Mouse (Mus musculus) MEL (cell line): ENCODE measurements around the gene Brms1. TPM values are rescaled to one million over a fixed set of nuclear protein-coding genes. Genes with fewer than 3 reads are reported as not detected.

Experiments used
- DNase-seq: peaks from one replicate; pipeline ENCODE4 v3.0.0; 2011; ENCODE audit warnings: low read depth, low spot score
- H3K27ac ChIP-seq: 2 replicates; pipeline ENCODE4 v1.5.1; 2012; ENCODE audit warnings: low read depth, mild to moderate bottlenecking, control low read depth, low read length, moderate library complexity; ENCODE audit not compliant: control insufficient read depth
- H3K27me3 ChIP-seq, 2 experiments: fragments of 150-350 bp in 1 of 2; sonication (generic) in 1 of 2; 2 replicates each; pipeline ENCODE4 v1.6.1; 2012; ENCODE audit warnings: low read length in 2 of 2, mild to moderate bottlenecking in 2 of 2, improper control_type of control experiment in 1 of 2, moderate library complexity in 1 of 2; ENCODE audit not compliant: insufficient read depth in 2 of 2, control insufficient read depth in 1 of 2
- H3K36me3 ChIP-seq, 2 experiments: 2 replicates each; pipeline ENCODE4 v1.6.1; 2012 to 2014; ENCODE audit warnings: low read length in 2 of 2, improper control_type of control experiment in 1 of 2, inconsistent platforms in 1 of 2, mild to moderate bottlenecking in 1 of 2; ENCODE audit not compliant: insufficient read depth in 2 of 2, control insufficient read depth in 1 of 2
- H3K4me1 ChIP-seq, 2 experiments: fragments of 150-350 bp in 1 of 2; sonication (generic) in 1 of 2; 2 replicates each; pipeline ENCODE4 v1.6.1; 2012; ENCODE audit warnings: low read length in 2 of 2, improper control_type of control experiment in 1 of 2, mild to moderate bottlenecking in 1 of 2; ENCODE audit not compliant: insufficient read depth in 2 of 2, control insufficient read depth in 1 of 2
- H3K4me3 ChIP-seq, 2 experiments: fragments of 150-350 bp in 1 of 2; sonication (generic) in 1 of 2; 2 replicates each; pipeline ENCODE4 v1.5.1; 2012; ENCODE audit warnings: low read depth in 2 of 2, low read length in 2 of 2, mild to moderate bottlenecking in 2 of 2, moderate library complexity in 2 of 2, control low read depth in 1 of 2, improper control_type of control experiment in 1 of 2; ENCODE audit not compliant: control insufficient read depth in 1 of 2, insufficient read depth in 1 of 2
- H3K79me2 ChIP-seq: 2 replicates; pipeline ENCODE4 v1.6.1; 2012; ENCODE audit warnings: mild to moderate bottlenecking, low read length, moderate library complexity; ENCODE audit not compliant: control insufficient read depth, poor library complexity, insufficient read depth
- H3K9ac ChIP-seq: 2 replicates; pipeline ENCODE4 v1.6.1; 2012; ENCODE audit warnings: low read depth, mild to moderate bottlenecking, control low read depth, low read length, moderate library complexity; ENCODE audit not compliant: control insufficient read depth, poor library complexity, severe bottlenecking
- H3K9me3 ChIP-seq: fragments of 150-350 bp; sonication (generic); replicated peaks from 2 replicates; pipeline ENCODE4 v1.6.1; 2012; ENCODE audit warnings: mild to moderate bottlenecking, low read length, improper control_type of control experiment, moderate library complexity; ENCODE audit not compliant: insufficient read depth
- BHLHE40 ChIP-seq: IDR thresholded peaks from 2 replicates; pipeline ENCODE4 v1.6.1; 2012; ENCODE audit warnings: low read depth, mild to moderate bottlenecking, inconsistent platforms, low read length, improper control_type of control experiment, borderline replicate concordance
- CHD2 ChIP-seq: IDR thresholded peaks from 2 replicates; pipeline ENCODE4 v1.6.1; 2011; ENCODE audit warnings: low read length, improper control_type of control experiment
- CTCF ChIP-seq, 3 experiments: IDR thresholded peaks in 2 of 3; conservative IDR thresholded peaks in 1 of 3; 2 replicates each; pipeline ENCODE4 v1.5.1; 2011 to 2012; ENCODE audit warnings: low read length in 3 of 3, low read depth in 2 of 3, mild to moderate bottlenecking in 2 of 3, improper control_type of control experiment in 1 of 3, inconsistent platforms in 1 of 3, mixed read lengths in 1 of 3, moderate library complexity in 1 of 3; ENCODE audit not compliant: control insufficient read depth in 1 of 3, insufficient read depth in 1 of 3, poor library complexity in 1 of 3, severe bottlenecking in 1 of 3
- EP300 ChIP-seq, 2 experiments: IDR thresholded peaks; 2 replicates each; pipeline ENCODE4 v1.6.1; 2011; ENCODE audit warnings: improper control_type of control experiment in 2 of 2, low read length in 2 of 2, low read depth in 1 of 2, mild to moderate bottlenecking in 1 of 2
- GABPA ChIP-seq: IDR thresholded peaks from 2 replicates; pipeline ENCODE4 v1.6.1; 2012; ENCODE audit warnings: low read depth, mild to moderate bottlenecking, inconsistent platforms, low read length, improper control_type of control experiment, moderate library complexity
- GATA1 ChIP-seq: IDR thresholded peaks from 2 replicates; pipeline ENCODE4 v1.6.1; 2011; ENCODE audit warnings: low read depth, low read length, improper control_type of control experiment
- HCFC1 ChIP-seq: IDR thresholded peaks from 2 replicates; pipeline ENCODE4 v1.6.1; 2012; ENCODE audit warnings: low read depth, mild to moderate bottlenecking, inconsistent platforms, low read length, improper control_type of control experiment, moderate library complexity
- JUND ChIP-seq: IDR thresholded peaks from 2 replicates; pipeline ENCODE4 v1.6.1; 2011; ENCODE audit warnings: low read depth, mild to moderate bottlenecking, improper control_type of control experiment, low read length
- KAT2A ChIP-seq: conservative IDR thresholded peaks from 2 replicates; pipeline ENCODE4 v1.6.1; 2012; ENCODE audit warnings: low read depth, low read length, improper control_type of control experiment, inconsistent platforms
- MAZ ChIP-seq: IDR thresholded peaks from 2 replicates; pipeline ENCODE4 v1.6.1; 2012; ENCODE audit warnings: low read depth, mild to moderate bottlenecking, inconsistent platforms, low read length, improper control_type of control experiment
- MEF2A ChIP-seq: IDR thresholded peaks from 2 replicates; pipeline ENCODE4 v1.6.1; 2014; ENCODE audit warnings: low read depth, mild to moderate bottlenecking, inconsistent platforms, low read length, improper control_type of control experiment; ENCODE audit not compliant: poor library complexity, insufficient replicate concordance, severe bottlenecking; ENCODE audit errors: extremely low read depth
- MXI1 ChIP-seq: IDR thresholded peaks from 2 replicates; pipeline ENCODE4 v1.6.1; 2011; ENCODE audit warnings: mild to moderate bottlenecking, low read depth, low read length, improper control_type of control experiment
- MYB ChIP-seq: IDR thresholded peaks from 2 replicates; pipeline ENCODE4 v1.6.1; 2011; ENCODE audit warnings: mild to moderate bottlenecking, low read depth, low read length, improper control_type of control experiment
- POLR2A ChIP-seq, 2 experiments: IDR thresholded peaks; 2 replicates each; pipeline ENCODE4 v1.6.1; 2011 to 2012; ENCODE audit warnings: low read length in 2 of 2, mild to moderate bottlenecking in 2 of 2, control low read depth in 1 of 2, improper control_type of control experiment in 1 of 2, low read depth in 1 of 2, moderate library complexity in 1 of 2; ENCODE audit not compliant: control insufficient read depth in 1 of 2, insufficient read depth in 1 of 2, poor library complexity in 1 of 2
- POLR2AphosphoS2 ChIP-seq: IDR thresholded peaks from 2 replicates; pipeline ENCODE4 v1.6.1; 2011; ENCODE audit warnings: low read length, improper control_type of control experiment
- POLR2AphosphoS5 ChIP-seq: IDR thresholded peaks from 2 replicates; pipeline ENCODE4 v1.6.1; 2012; ENCODE audit warnings: low read depth, borderline replicate concordance, mild to moderate bottlenecking, inconsistent platforms, low read length, moderate library complexity, mixed read lengths
- RCOR1 ChIP-seq: IDR thresholded peaks from 2 replicates; pipeline ENCODE4 v1.6.1; 2012; ENCODE audit warnings: low read depth, mild to moderate bottlenecking, inconsistent platforms, low read length, improper control_type of control experiment
- SIN3A ChIP-seq: IDR thresholded peaks from 2 replicates; pipeline ENCODE4 v1.6.1; 2012; ENCODE audit warnings: low read length, improper control_type of control experiment, inconsistent platforms
- SMC3 ChIP-seq: IDR thresholded peaks from 2 replicates; pipeline ENCODE4 v1.6.1; 2011; ENCODE audit warnings: low read depth, low read length, improper control_type of control experiment
- TAL1 ChIP-seq: IDR thresholded peaks from 2 replicates; pipeline ENCODE4 v1.6.1; 2012; ENCODE audit warnings: mild to moderate bottlenecking, inconsistent platforms, low read length, moderate library complexity, mixed read lengths
- TBP ChIP-seq: IDR thresholded peaks from 2 replicates; pipeline ENCODE4 v1.8.0; 2011; ENCODE audit warnings: low read depth, low read length, improper control_type of control experiment
- TCF12 ChIP-seq: IDR thresholded peaks from 2 replicates; pipeline ENCODE4 v1.6.1; 2014; ENCODE audit warnings: low read depth, mild to moderate bottlenecking, inconsistent platforms, low read length, improper control_type of control experiment, moderate library complexity
- UBTF ChIP-seq: IDR thresholded peaks from 2 replicates; pipeline ENCODE4 v1.6.1; 2012; ENCODE audit warnings: low read depth, mild to moderate bottlenecking, inconsistent platforms, low read length, improper control_type of control experiment, moderate library complexity, borderline replicate concordance; ENCODE audit not compliant: insufficient read depth
- USF1 ChIP-seq: IDR thresholded peaks from 2 replicates; pipeline ENCODE4 v1.6.1; 2014; ENCODE audit warnings: low read depth, mild to moderate bottlenecking, inconsistent platforms, low read length, improper control_type of control experiment, moderate library complexity
- ZKSCAN1 ChIP-seq: IDR thresholded peaks from 2 replicates; pipeline ENCODE4 v1.6.1; 2012; ENCODE audit warnings: low read depth, mild to moderate bottlenecking, inconsistent platforms, low read length, improper control_type of control experiment, moderate library complexity
- ZNF384 ChIP-seq: IDR thresholded peaks from 2 replicates; pipeline ENCODE4 v1.6.1; 2012; ENCODE audit warnings: low read depth, mild to moderate bottlenecking, inconsistent platforms, low read length, improper control_type of control experiment
- polyA plus RNA-seq, 2 experiments: library from polyadenylated mRNA; stranded (reverse) in 1 of 2; unstranded in 1 of 2; fragments of >175 nt in 1 of 2; fragments of >200 nt in 1 of 2; gene quantifications; 2 replicates each; pipeline versions ENCODE4 v1.2.1 to v1.2.4; 2012; ENCODE audit warnings: low replicate concordance in 2 of 2, low read depth in 1 of 2; ENCODE audit not compliant: insufficient read length in 2 of 2, insufficient read depth in 1 of 2, missing spikeins in 1 of 2
- total RNA-seq: library from RNA; depleted of rRNA; stranded (reverse); fragments of 300-350 nt; gene quantifications from 2 replicates; pipeline ENCODE4 v1.2.3, GENCODE M21; 2012

The Brms1 gene
- total and polyA plus RNA-seq, 3 experiments, result 29.6 to 78.6 TPM; not detected in 1

GRCm38 (mm10) chr19:5071545-5072369 is 30.6 kb downstream of the Brms1 start (continued):
- TF ChIP-seq MEF2A (no peak), MYB (no peak)

- Histone ChIP-seq H3K36me3 (no peaks in the 10 kb centered on the region), H3K27me3 (no peaks in the 10 kb centered on the region), H3K4me1 (peaks cover 5 to 26% of the 10 kb centered on the region in 2 experiments), H3K79me2 (peaks cover 2% of the 10 kb centered on the region; the same call in 1 of the 2 replicates), H3K27ac (peak overlapping the region; percentile 43), H3K9ac (peak overlapping the region; percentile 55), H3K4me3 (peak overlapping the region; percentile 56 to 68), H3K9me3 (no peaks in the 10 kb centered on the region)
- DNase-seq, result peak; percentile 82
- TF ChIP-seq MXI1 (0 out of 2 replicates have a peak, but pooled peaks have one; percentile 45), USF1 (peak; percentile 79), CHD2 (no peak), POLR2A (IDR thresholded peaks at IDR 0.05; ENCODE audit: control insufficient read depth in 1 of 2, insufficient read depth in 1 of 2, low read depth in 1 of 2, low read length in 2 of 2, poor library complexity in 1 of 2) (0 out of 4 replicates have a peak, but pooled peaks of 1 of the 2 experiments have one; percentile 9), TBP (peak; percentile 37; the same call in 1 of the 2 replicates)
Measured at GRCm38 (mm10) chr19:5072389-5073019, 31.4 kb downstream of the Brms1 start.

GRCm38 (mm10) chr19:5073028-5073427 is 31.9 kb downstream of the Brms1 start:
- H3K27ac ChIP-seq, result peak overlapping the region; percentile 43; the same call in 1 of the 2 replicates
- H3K4me1 ChIP-seq, result peaks cover 5 to 26% of the 10 kb centered on the region in 2 experiments
- no peaks in the 10 kb centered on the region for H3K36me3 ChIP-seq
- H3K4me3 ChIP-seq, result peak overlapping the region; percentile 56 to 68
- no peaks in the 10 kb centered on the region for H3K27me3 ChIP-seq
- H3K9me3 ChIP-seq, result no peaks in the 10 kb centered on the region
- DNase-seq, result peak; percentile 82
- peaks cover 2% of the 10 kb centered on the region; the same call in 1 of the 2 replicates for H3K79me2 ChIP-seq
- H3K9ac ChIP-seq, result peak overlapping the region; percentile 27
- TF ChIP-seq ZNF384, result no peak
- TF ChIP-seq ZKSCAN1, result no peak
- TF ChIP-seq GATA1, result no peak
- no peak for TF ChIP-seq GABPA
- no peak for TF ChIP-seq JUND
- no peak for TF ChIP-seq MYB
- no peak for TF ChIP-seq UBTF
- TF ChIP-seq SIN3A, result no peak
- no peak for TF ChIP-seq RCOR1
- no peak for TF ChIP-seq POLR2AphosphoS2
- peak; percentile 44 to 77 (median 75) for TF ChIP-seq CTCF (IDR thresholded peaks at IDR 0.05 in 2 of 3, conservative IDR thresholded peaks at IDR 0.05 in 1 of 3; ENCODE audit: control insufficient read depth in 1 of 3, insufficient read depth in 1 of 3, low read depth in 2 of 3, low read length in 3 of 3, poor library complexity in 1 of 3, severe bottlenecking in 1 of 3)
- no peak for TF ChIP-seq MXI1
- TF ChIP-seq BHLHE40, result no peak
- no peak for TF ChIP-seq EP300 (IDR thresholded peaks at IDR 0.05; ENCODE audit: low read depth in 1 of 2, low read length in 2 of 2)
- no peak for TF ChIP-seq HCFC1
- peak; percentile 82 for TF ChIP-seq SMC3
- TF ChIP-seq TAL1, result no peak
- TF ChIP-seq TCF12, result 0 out of 2 replicates have a peak, but pooled peaks have one; percentile 12
- TF ChIP-seq KAT2A, result no peak
- TF ChIP-seq MAZ, result peak; percentile 45; the same call in 1 of the 2 replicates
- no peak for TF ChIP-seq POLR2AphosphoS5
- TF ChIP-seq POLR2A (IDR thresholded peaks at IDR 0.05; ENCODE audit: control insufficient read depth in 1 of 2, insufficient read depth in 1 of 2, low read depth in 1 of 2, low read length in 2 of 2, poor library complexity in 1 of 2), result no peak
